Mouse (Mus musculus) intestine, embryonic 14.5 days (tissue): ENCODE data around the gene Castor2. TPM values are rescaled to one million over a fixed set of nuclear protein-coding genes. Genes with fewer than 3 reads are reported as not detected.

Experiments
- ATAC-seq: fragments of 200-750 bp; cut with Nextera tagmentation; replicated peaks from 2 replicates; pipeline ENCODE4 v1.8.0; 2017; ENCODE audit warnings: low read depth, moderate number of reproducible peaks, moderate TSS enrichment, moderate library complexity; ENCODE audit not compliant: low FRiP score, low TSS enrichment
- DNase-seq: peaks from one replicate; pipeline ENCODE4 v3.0.0-alpha.2; 2018; ENCODE audit warnings: low spot score
- H3K27ac ChIP-seq: fragments of 300-500 bp; sonication (generic); 2 replicates; pipeline ENCODE4 v1.5.1; 2014; ENCODE audit warnings: low read depth, mild to moderate bottlenecking, control low read depth
- H3K27me3 ChIP-seq: fragments of 300-500 bp; sonication (generic); replicated peaks from 2 replicates; pipeline ENCODE4 v1.6.1; 2014; ENCODE audit warnings: low read length, control low read depth; ENCODE audit not compliant: control insufficient read depth, insufficient read depth
- H3K36me3 ChIP-seq: fragments of 300-500 bp; sonication (generic); 2 replicates; pipeline ENCODE4 v1.6.1; 2014; ENCODE audit warnings: low read length, control low read depth; ENCODE audit not compliant: control insufficient read depth, insufficient read depth
- H3K4me1 ChIP-seq: fragments of 300-500 bp; sonication (generic); replicated peaks from 2 replicates; pipeline ENCODE4 v1.6.1; 2014; ENCODE audit warnings: low read length, control low read depth, mixed read lengths; ENCODE audit not compliant: control insufficient read depth, insufficient read depth
- H3K4me2 ChIP-seq: fragments of 300-500 bp; sonication (generic); 2 replicates; pipeline ENCODE4 v1.6.1; 2014; ENCODE audit warnings: low read length
- H3K4me3 ChIP-seq: fragments of 300-500 bp; sonication (generic); 2 replicates; pipeline ENCODE4 v1.5.1; 2014; ENCODE audit warnings: low read depth, low read length, control low read depth, mixed read lengths
- H3K9ac ChIP-seq: fragments of 300-500 bp; sonication (generic); 2 replicates; pipeline ENCODE4 v1.6.1; 2014; ENCODE audit warnings: mild to moderate bottlenecking, low read length
- H3K9me3 ChIP-seq: fragments of 300-500 bp; sonication (generic); 2 replicates; pipeline ENCODE4 v1.6.1; 2016; ENCODE audit warnings: low read length, control low read depth; ENCODE audit not compliant: control insufficient read depth
- WGBS: fragments of 180-500 bp; shearing (Covaris S2); extraction: QIAGEN DNeasy Blood & Tissue Kit; methylation state at CpG from one replicate; pipeline ENCODE4 v1.1.7; 2014; 5-methylcytosine and 5-hydroxymethylcytosine counted together
- polyA plus RNA-seq: library from polyadenylated mRNA; unstranded; fragments of >200 nt; fragmentation: Nextera tagmentation; extraction: Ambion mirVana; gene quantifications from 2 replicates; pipeline ENCODE4 v1.2.1, GENCODE M21; 2014

The Castor2 gene
- polyA plus RNA-seq, 1 experiment from 2014 or later, result 6.2 TPM

- 53% methylated on average over 4 of the region's 4 CpGs for WGBS
- Histone ChIP-seq H3K9ac (no peak overlapping the region), H3K4me3 (no peak overlapping the region), H3K4me2 (no peak overlapping the region), H3K36me3 (0 out of 2 replicates have a peak, but pooled peaks cover 5% of the 10 kb centered on the region), H3K4me1 (no peaks in the 10 kb centered on the region), H3K27me3 (no peaks in the 10 kb centered on the region), H3K27ac (no peak overlapping the region), H3K9me3 (no peaks in the 10 kb centered on the region)
- DNase-seq (no peak), ATAC-seq (no peak)
Measured at GRCm38 (mm10) chr5:134131586-134131985, 32.1 kb downstream of the Castor2 start.

- Histone ChIP-seq H3K27me3 (no peaks in the 10 kb centered on the region), H3K4me1 (no peaks in the 10 kb centered on the region), H3K36me3 (0 out of 2 replicates have a peak, but pooled peaks cover 5% of the 10 kb centered on the region), H3K4me3 (no peak overlapping the region), H3K27ac (no peak overlapping the region), H3K4me2 (no peak overlapping the region), H3K9me3 (no peaks in the 10 kb centered on the region), H3K9ac (no peak overlapping the region)
- WGBS, result 91% methylated on average over 12 of the region's 12 CpGs
- DNase-seq (no peak), ATAC-seq (no peak)
Measured at GRCm38 (mm10) chr5:134136022-134136421, 36.5 kb downstream of the Castor2 start.

GRCm38 (mm10) chr5:134137933-134138332 is 38.4 kb downstream of the Castor2 start:
- Histone ChIP-seq H3K27ac (no peak overlapping the region), H3K9ac (no peak overlapping the region), H3K27me3 (no peaks in the 10 kb centered on the region), H3K4me1 (no peaks in the 10 kb centered on the region), H3K4me3 (no peak overlapping the region), H3K36me3 (0 out of 2 replicates have a peak, but pooled peaks cover 5% of the 10 kb centered on the region), H3K4me2 (no peak overlapping the region), H3K9me3 (no peaks in the 10 kb centered on the region)
- ATAC-seq (no peak), DNase-seq (no peak)
- 88% methylated on average over 4 of the region's 5 CpGs for WGBS

GRCm38 (mm10) chr5:134139429-134139828 is 39.9 kb downstream of the Castor2 start:
- ATAC-seq (no peak), DNase-seq (no peak)
- H3K4me2 ChIP-seq, result no peak overlapping the region
- no peaks in the 10 kb centered on the region for H3K4me1 ChIP-seq
- H3K27me3 ChIP-seq, result no peaks in the 10 kb centered on the region
- WGBS, result 86% methylated on average over 6 of the region's 6 CpGs
- no peaks in the 10 kb centered on the region for H3K9me3 ChIP-seq
- H3K4me3 ChIP-seq, result no peak overlapping the region
- H3K9ac ChIP-seq, result no peak overlapping the region
- no peak overlapping the region for H3K27ac ChIP-seq
- H3K36me3 ChIP-seq, result 0 out of 2 replicates have a peak, but pooled peaks cover 5% of the 10 kb centered on the region

- ATAC-seq, result no peak
Measured at GRCm38 (mm10) chr5:134141236-134141635, 41.7 kb downstream of the Castor2 start.

GRCm38 (mm10) chr5:134142381-134142780 is 42.9 kb downstream of the Castor2 start:
- H3K4me3 ChIP-seq, result no peak overlapping the region
- WGBS, result 73% methylated on average over 11 of the region's 11 CpGs
- no peaks in the 10 kb centered on the region for H3K9me3 ChIP-seq
- ATAC-seq (no peak), DNase-seq (no peak)
- H3K27ac ChIP-seq, result no peak overlapping the region
- H3K27me3 ChIP-seq, result no peaks in the 10 kb centered on the region
- H3K9ac ChIP-seq, result no peak overlapping the region
- no peak overlapping the region for H3K4me2 ChIP-seq
- H3K36me3 ChIP-seq, result no peaks in the 10 kb centered on the region
- H3K4me1 ChIP-seq, result no peaks in the 10 kb centered on the region

More at GRCm38 (mm10) chr5:134141236-134141635, 41.7 kb downstream of the Castor2 start:
- no peaks in the 10 kb centered on the region for H3K4me1 ChIP-seq
- H3K36me3 ChIP-seq, result no peaks in the 10 kb centered on the region
- H3K27me3 ChIP-seq, result no peaks in the 10 kb centered on the region
- no peak overlapping the region for H3K27ac ChIP-seq
- no peak for DNase-seq
- H3K4me3 ChIP-seq, result no peak overlapping the region
- no peaks in the 10 kb centered on the region for H3K9me3 ChIP-seq
- H3K4me2 ChIP-seq, result no peak overlapping the region
- no peak overlapping the region for H3K9ac ChIP-seq
- WGBS, result 68% methylated on average over 7 of the region's 7 CpGs

- ATAC-seq, result no peak
- Histone ChIP-seq H3K9me3 (no peaks in the 10 kb centered on the region), H3K9ac (no peak overlapping the region), H3K27me3 (no peaks in the 10 kb centered on the region), H3K4me3 (no peak overlapping the region), H3K4me2 (no peak overlapping the region), H3K4me1 (no peaks in the 10 kb centered on the region), H3K27ac (no peak overlapping the region), H3K36me3 (peaks cover 22% of the 10 kb centered on the region)
- DNase-seq, result no peak
- 92% methylated on average over 8 of the region's 8 CpGs for WGBS
Measured at GRCm38 (mm10) chr5:134144986-134145385, 45.5 kb downstream of the Castor2 start.

GRCm38 (mm10) chr5:134147194-134147753 is 47.8 kb downstream of the Castor2 start:
- Histone ChIP-seq H3K27ac (no peak overlapping the region), H3K36me3 (peaks cover 42% of the 10 kb centered on the region), H3K27me3 (no peaks in the 10 kb centered on the region), H3K9me3 (no peaks in the 10 kb centered on the region), H3K4me2 (no peak overlapping the region), H3K9ac (no peak overlapping the region), H3K4me1 (no peaks in the 10 kb centered on the region), H3K4me3 (no peak overlapping the region)
- 88% methylated on average over 10 of the region's 10 CpGs for WGBS
- ATAC-seq (no peak), DNase-seq (no peak)

GRCm38 (mm10) chr5:134148153-134148552 is 48.6 kb downstream of the Castor2 start:
- ATAC-seq, result no peak
- Histone ChIP-seq H3K9ac (no peak overlapping the region), H3K9me3 (no peaks in the 10 kb centered on the region), H3K36me3 (peaks cover 50% of the 10 kb centered on the region), H3K4me3 (no peak overlapping the region), H3K27ac (no peak overlapping the region), H3K27me3 (no peaks in the 10 kb centered on the region), H3K4me2 (no peak overlapping the region), H3K4me1 (no peaks in the 10 kb centered on the region)
- 93% methylated on average over 4 of the region's 4 CpGs for WGBS
- no peak for DNase-seq
